Mouse (Mus musculus) bone marrow, adult 2 months (tissue): Measurements from ENCODE around the gene Pou3f1.

ENCODE experiments used
- CTCF ChIP-seq: fragments of 200-500 bp; IDR thresholded peaks from 2 replicates; pipeline ENCODE4 v1.5.1; 2011; ENCODE audit warnings: low read length, control low read depth; ENCODE audit not compliant: control insufficient read depth, insufficient read depth
- POLR2A ChIP-seq: fragments of 200-500 bp; IDR thresholded peaks from 2 replicates; pipeline ENCODE4 v1.6.1; 2011; ENCODE audit warnings: low read depth, mild to moderate bottlenecking, control low read depth, low read length, borderline replicate concordance; ENCODE audit not compliant: control insufficient read depth

DNA sequence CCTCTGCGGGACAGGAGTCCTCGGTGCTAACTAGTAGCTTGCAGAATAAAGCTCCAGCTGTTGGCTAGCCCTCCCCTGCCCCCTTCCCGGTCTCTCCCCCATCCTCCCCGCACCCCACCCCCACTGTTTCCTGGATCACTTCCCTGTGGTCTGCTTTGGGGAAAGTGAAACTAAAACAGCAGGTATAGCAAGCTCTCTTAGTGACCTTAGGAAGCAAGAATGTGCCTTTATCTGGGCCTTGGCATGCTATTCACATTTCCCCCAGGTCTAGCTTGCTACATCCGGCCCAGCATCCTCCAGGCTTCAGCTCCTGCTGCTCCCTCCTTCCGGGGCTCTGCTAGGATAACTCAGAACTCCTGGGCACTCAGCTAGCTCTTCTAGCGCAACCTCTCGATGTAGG is 10.0 kb upstream of the Pou3f1 start:
- no peak for TF ChIP-seq CTCF
- TF ChIP-seq POLR2A, result no peak
